Mouse (Mus musculus): Measurements from ENCODE around the gene Klrb1b. TPM values are rescaled to one million over a fixed set of nuclear protein-coding genes. Genes with fewer than 3 reads are reported as not detected.
"Not testable (repeated sequence)": the region's sequence is repeated elsewhere in the genome, so short reads cannot be mapped to it uniquely, and the experiment has no call there.

Klrb1b gene
- total RNA-seq, 1 experiment from 2014 or later, result not detected

- peak; percentile 76 for DNase-seq
Observed at GRCm38 (mm10) chr6:128799144-128799895, 26.8 kb downstream of the Klrb1b start.

- peak; percentile 63 for DNase-seq
Observed at GRCm38 (mm10) chr6:128798772-128799143, 27.4 kb downstream of the Klrb1b start.

GRCm38 (mm10) chr6:128797936-128798771 is 28.0 kb downstream of the Klrb1b start:
- no peak for DNase-seq

GRCm38 (mm10) chr6:128797185-128797905 is 28.8 kb downstream of the Klrb1b start:
- no peak for DNase-seq

GRCm38 (mm10) chr6:128796321-128796955 is 29.7 kb downstream of the Klrb1b start:
- DNase-seq, result no peak

GRCm38 (mm10) chr6:128793734-128794133 is 32.4 kb downstream of the Klrb1b start:
- DNase-seq, result no peak

GRCm38 (mm10) chr6:128790491-128790994 is 35.6 kb downstream of the Klrb1b start:
- DNase-seq, result not testable (repeated sequence)

- DNase-seq, result no peak
Observed at GRCm38 (mm10) chr6:128789115-128789514, 37.0 kb downstream of the Klrb1b start, which contains the start of gene Klrb1c. Klrb1c (minus strand) TSS chr6:128789215.

- DNase-seq, result no peak
Observed at GRCm38 (mm10) chr6:128788517-128788916, 37.6 kb downstream of the Klrb1b start.

- DNase-seq, result not testable (repeated sequence)
Observed at GRCm38 (mm10) chr6:128786396-128786795, 39.7 kb downstream of the Klrb1b start.

GRCm38 (mm10) chr6:128769481-128770253 is 56.5 kb downstream of the Klrb1b start:
- no peak for DNase-seq

- no peak for DNase-seq
Observed at GRCm38 (mm10) chr6:128768047-128768446, 58.1 kb downstream of the Klrb1b start.

GRCm38 (mm10) chr6:128766486-128767254 is 59.5 kb downstream of the Klrb1b start:
- DNase-seq, result peak; percentile 18

GRCm38 (mm10) chr6:128765211-128765610 is 60.9 kb downstream of the Klrb1b start:
- no peak for DNase-seq

- no peak for DNase-seq
Observed at GRCm38 (mm10) chr6:128764598-128764997, 61.5 kb downstream of the Klrb1b start.

GRCm38 (mm10) chr6:128763736-128764523 is 62.2 kb downstream of the Klrb1b start:
- DNase-seq, result peak; percentile 80
